Mouse (Mus musculus) cerebellum, postnatal 4 days (tissue): Measurements from ENCODE around the gene Bspry.
A peak's percentile ranks its signal among the peaks of the same experiment; 100 is the strongest.
"Not testable (repeated sequence)": the region's sequence is repeated elsewhere in the genome, so short reads cannot be mapped to it uniquely, and the experiment has no call there.

Experiments
- DNase-seq, 2 experiments: peaks; one replicate each; pipeline ENCODE4 v3.0.0; 2022; ENCODE audit warnings: low spot score in 2 of 2, mixed read lengths in 1 of 2

The Bspry gene

GRCm38 (mm10) chr4:62479937-62480708 lies at the start of gene Bspry:
Bspry (plus strand) TSS chr4:62480053.
- DNase-seq = no peak

DNA sequence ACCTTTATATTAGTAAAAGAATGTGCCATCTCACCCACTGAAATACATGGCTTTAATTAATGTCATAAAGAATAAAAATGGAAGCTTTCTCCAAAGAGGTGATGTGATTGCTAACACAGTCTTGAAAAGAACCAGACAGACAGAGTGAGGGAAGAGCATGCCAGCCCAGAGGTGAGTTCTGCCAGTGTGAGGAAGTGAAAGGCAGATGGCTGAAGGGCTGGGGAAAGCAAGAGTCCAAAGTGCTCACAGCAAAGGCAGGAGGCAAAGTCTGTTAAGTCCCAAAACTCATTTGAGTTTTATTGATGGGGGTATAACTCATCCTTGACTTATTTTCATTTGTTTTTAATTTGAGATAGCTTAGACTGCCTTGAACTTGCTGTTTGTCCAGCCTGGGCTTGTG lies 49.2 kb upstream of the Bspry start:
- DNase-seq = no peak

DNA sequence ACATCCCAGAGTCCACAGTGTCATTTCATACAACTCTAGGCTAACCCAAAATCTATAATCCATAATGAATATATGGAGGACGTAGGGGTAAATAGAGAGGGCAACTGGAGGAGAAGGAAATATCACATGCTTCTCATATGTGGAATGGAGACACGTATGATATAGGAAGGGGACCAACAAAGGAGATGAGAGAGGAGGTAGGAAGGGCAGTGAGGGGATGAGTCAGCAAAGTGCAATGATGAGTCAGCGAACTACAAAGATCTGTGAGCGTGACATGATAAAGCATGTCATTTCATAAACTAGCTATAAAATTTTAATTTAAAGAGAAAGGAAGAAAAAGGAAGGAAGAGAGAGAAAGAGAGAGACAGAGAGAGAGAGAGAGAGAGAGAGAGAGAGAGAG lies 48.3 kb upstream of the Bspry start:
- DNase-seq = no peak

DNA sequence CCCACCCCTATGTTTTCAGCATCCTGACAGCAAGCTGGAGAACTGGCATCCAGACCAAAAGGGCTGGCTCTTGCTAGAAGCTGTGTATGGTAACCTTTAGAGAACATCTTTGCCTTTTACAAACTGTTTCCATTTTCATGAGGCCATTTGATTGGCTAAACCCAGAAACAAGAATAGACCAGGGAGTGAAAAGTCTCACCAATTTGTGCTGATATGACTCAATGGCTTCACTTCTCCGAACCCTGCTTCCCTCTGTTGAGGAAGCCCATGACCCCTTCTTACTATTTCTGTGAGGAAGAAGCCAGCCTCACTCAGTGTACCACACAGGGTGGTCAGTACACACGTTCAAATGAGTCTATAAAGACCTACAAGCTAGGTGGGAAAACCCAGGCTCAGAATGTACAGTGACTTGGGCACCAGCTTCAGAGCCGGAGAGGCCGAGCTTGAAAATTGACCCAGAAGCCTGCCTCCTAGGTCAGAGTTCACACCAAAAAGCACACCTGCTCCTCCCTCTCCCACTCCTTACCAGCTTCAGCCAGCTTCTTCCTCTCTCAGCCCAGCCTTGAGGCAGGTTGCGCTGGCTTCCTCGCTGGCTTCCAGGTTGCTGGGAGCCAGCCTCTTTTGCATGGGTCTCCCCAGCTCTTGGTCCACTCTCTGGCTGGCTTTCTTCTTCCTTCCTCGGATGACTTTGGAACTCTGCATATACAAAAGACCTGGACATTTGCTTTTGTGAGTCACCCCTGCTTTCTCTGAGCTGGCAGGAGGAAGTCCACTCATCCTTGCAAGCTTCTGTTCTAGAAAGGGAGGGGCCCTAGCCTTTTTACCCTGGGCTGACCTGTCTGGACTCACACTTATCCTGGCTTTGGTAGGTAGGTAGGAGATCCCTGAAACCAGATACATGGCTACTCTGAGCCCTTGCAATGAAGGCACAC lies 45.6 kb upstream of the Bspry start:
- DNase-seq = no peak

DNA sequence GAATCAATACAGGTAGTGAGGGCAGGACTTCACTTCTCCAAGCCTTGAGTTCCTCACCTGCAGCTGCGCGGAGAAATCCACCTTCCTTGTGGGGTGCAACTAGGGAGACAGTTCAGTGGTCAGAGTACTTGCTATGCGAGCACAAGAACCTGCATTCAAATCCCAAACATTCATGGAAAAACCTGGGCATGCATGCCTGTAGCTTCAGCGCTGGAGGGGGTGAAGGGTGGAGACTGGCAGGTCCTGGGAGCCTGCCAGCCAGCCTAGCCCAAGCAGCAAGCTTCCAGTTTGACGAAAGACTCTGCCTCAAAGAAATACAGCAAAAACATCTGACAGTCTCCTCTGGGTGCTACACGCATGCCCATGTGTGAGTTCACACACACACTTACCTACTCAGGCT lies 44.8 kb upstream of the Bspry start, which contains the start of gene Rnf183:
Gene Rnf183 (minus strand): TSS at position 172 of the 400 bp plus-strand sequence.
- no peak for DNase-seq

DNA sequence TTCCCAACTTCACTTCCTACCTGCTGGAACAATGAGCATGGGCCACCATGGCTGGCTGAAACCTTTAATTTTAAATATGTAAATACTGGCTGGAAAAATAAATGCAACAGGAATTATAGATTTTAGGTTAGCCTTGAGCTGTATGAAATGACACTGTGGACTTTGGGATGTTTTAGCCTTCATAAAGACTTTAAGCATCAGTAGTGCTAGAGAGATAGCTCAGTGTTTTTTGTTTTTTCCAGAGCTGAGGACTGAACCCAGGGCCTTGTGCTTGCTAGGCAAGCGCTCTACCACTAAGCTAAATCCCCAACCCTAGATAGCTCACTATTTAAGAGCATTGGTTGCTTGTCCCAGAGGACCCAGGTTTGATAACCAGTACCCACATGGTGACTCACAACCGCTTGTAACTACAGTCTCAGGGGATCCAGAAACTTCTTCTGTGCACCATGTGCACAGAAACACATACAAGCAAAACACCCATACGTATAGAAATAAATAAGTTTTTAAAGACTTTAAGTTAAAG lies 42.5 kb upstream of the Bspry start:
- no peak for DNase-seq

DNA sequence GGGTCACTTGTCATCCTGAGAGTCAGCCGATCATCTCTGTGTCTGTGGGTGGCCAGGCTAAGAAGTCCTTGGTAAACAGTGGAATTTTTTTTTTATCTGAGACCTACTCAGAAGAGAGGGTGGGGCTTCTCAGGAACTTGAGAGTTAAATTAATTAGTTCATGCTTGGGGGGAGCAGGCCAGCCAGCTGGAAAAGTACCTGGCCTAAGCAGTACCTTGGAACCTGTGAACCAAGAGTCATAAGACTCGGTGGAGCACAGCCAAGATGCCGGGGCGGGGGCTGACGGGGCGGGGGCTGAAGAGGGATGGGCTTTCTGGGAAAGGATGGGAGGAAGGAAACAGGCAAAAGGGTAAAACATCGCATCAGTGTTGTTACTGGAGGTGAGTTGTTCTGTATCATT lies 42.0 kb upstream of the Bspry start:
- no peak for DNase-seq

- no peak for DNase-seq
Measured at GRCm38 (mm10) chr4:62439793-62440192, 40.1 kb upstream of the Bspry start.

DNA sequence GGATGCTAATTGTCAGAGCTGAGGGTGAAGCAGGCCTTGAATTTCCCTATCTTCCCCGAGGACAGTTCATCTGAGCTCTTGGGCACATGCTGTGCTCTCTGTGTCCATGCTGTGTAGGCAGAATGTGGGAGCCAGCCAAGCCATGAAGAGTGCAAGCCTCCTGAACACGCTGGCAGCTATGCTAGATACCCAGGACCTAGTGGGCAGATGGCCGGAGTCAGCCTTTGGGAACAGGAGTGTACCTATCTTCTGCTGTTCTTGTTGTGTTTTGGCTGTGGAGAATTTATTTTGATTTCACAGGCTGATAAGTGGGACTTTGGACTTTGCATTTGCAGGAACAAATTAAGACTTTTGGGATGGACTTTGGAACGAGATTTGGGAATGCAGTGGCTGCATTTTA lies 39.3 kb upstream of the Bspry start:
- no peak for DNase-seq

DNA sequence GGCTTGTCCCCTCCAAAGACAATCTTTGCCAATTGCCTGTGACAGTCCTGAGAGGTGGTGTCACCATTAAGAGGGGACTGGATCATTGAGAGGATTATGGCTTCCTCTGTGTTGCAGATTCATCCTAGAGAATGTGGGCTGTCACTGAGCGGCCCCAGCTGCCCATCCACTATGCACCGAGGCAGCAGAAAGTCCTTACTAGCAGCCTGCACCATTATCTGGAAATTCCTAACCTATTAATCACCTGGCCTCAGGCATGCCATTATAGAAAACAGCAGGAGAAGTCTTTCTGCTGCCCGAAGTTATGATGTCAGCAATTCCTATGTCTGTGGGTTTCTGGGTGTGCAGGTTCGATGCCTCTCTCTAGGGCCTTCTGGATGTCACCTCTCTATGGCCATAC lies 38.9 kb upstream of the Bspry start:
- no peak for DNase-seq

DNA sequence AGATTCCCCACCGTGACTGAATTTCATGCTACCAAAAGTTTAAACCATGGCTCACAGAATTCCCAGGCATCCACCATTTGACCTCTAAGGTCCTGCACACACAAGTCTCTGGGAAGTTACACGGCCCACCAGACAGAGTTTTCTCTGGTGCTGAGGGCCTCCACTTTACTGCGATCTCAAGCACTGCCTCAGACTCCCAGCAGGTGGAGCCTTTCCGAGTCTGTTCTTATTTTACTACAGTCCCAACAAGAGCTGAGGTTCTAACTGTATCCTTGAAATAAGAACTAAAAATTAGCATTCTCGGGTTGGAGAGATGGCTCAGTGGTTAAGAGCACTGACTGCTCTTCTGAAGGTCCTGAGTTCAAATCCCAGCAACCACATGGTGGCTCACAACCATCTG lies 24.9 kb upstream of the Bspry start:
- DNase-seq = peak in 1 of 2 experiments; percentile 40

GRCm38 (mm10) chr4:62459081-62459480 lies 20.8 kb upstream of the Bspry start:
- no peak for DNase-seq

GRCm38 (mm10) chr4:62460348-62460747 lies 19.5 kb upstream of the Bspry start:
- DNase-seq = no peak

- no peak for DNase-seq
Measured at GRCm38 (mm10) chr4:62463124-62463523, 16.7 kb upstream of the Bspry start.

- no peak for DNase-seq
Measured at GRCm38 (mm10) chr4:62468158-62468557, 11.7 kb upstream of the Bspry start.

GRCm38 (mm10) chr4:62470598-62471051 lies 9.2 kb upstream of the Bspry start, which contains the start of gene Wdr31:
Wdr31 (minus strand) TSS chr4:62470896.
- peak; percentile 68 to 82 for DNase-seq

DNA sequence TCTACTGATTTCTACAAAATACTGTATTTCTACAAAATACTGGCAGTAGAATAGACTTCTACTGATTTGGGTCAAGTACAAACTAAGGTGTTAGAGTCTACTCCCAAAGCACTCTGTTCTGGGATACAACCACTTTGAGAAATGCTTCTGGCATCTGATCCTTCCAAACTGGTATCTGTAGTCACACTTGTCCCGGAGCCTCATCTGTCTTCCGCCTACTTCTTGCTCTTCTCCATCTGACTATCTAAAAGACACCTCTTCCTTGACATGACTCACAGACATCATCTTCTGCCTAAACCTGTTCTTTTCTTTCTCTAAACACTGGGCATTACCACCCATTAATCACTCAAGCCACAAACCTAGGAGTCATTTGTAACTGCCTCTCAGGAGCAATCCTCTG lies 7.8 kb upstream of the Bspry start:
- DNase-seq = no peak

GRCm38 (mm10) chr4:62475131-62475530 lies 4.7 kb upstream of the Bspry start:
- no peak for DNase-seq

GRCm38 (mm10) chr4:62475793-62476192 lies 4.1 kb upstream of the Bspry start:
- DNase-seq = no peak

- DNase-seq = no peak
Measured at GRCm38 (mm10) chr4:62477542-62478244, 2.2 kb upstream of the Bspry start.

DNA sequence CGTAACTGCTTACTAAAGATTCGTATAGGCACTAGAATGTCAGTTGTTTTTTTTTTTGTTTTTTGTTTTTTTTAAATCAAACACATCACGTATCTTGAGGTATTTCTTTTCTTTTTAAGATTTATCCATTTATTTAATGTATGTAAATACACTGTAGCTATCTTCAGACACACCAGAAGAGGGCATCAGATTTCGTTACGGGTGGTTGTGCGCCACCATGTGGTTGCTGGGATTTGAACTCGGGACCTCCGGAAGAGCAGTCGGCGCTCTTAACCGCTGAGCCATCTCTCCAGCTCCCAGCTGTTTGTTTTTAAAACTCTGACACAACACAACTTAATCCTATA lies 288 bp upstream of the Bspry start:
- DNase-seq = not testable (repeated sequence)
